Comparison of ENCODE assay signal across 7 mouse cellular contexts in the genomic region with DNA sequence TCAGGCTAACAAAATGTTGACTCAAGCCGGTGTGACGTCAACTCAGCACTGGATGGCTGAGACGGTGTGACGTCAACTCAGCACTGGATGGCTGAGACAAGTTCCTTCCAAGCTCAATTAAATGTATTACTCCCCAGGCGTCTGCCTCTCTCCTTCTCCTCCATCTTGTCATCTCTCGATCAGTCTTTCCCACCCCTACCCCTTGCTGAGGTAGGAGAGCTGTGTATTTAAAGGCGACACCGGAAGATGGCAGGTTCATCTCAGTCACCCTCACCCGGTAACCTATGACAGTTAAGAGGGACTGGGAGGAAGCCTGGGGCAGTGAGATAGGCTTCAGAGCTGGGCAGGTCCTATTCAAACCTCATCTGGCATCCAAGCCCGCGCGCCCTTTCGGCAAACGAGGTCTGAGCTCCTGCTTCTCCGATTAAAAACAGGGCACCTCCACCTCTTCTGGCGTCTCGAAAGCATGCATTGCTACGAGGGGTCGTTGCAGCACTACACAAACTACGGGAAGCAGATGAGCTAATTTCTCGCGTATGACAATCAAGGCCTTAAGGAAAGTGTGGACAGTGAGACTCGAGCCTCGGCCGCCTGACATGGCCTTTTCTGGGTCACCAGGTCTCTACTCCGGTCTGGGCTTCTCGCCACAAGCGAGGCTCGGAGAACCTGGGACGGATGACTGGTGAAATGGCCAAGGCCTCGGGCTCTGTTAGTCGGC. TPM values are rescaled to one million over a fixed set of nuclear protein-coding genes. Genes with fewer than 3 reads are reported as not detected.
A peak's percentile ranks its signal among the peaks of the same experiment; 100 is the strongest.
DNase-seq lines count a peak whose midpoint lies in the region; ATAC-seq and TF ChIP-seq lines count a peak whose summit lies in the region.

No protein-coding gene starts in this region.

- 2% methylated on average over 32 of the region's 32 CpGs for WGBS in hindbrain, embryonic 10.5 days
- under 1% methylated on average over 32 of the region's 32 CpGs for WGBS in liver, postnatal 0 days (ENCODE audit: insufficient replicate concordance)
- WGBS in spleen, adult 2 months = under 1% methylated on average over 32 of the region's 32 CpGs

- H3K79me3 ChIP-seq in C2C12 (ENCODE audit: low read depth) = peaks cover 16% of the 10 kb centered on the region

- peak; percentile 80 for ATAC-seq in liver, postnatal 0 days

- TF ChIP-seq CTCF in C2C12 (IDR thresholded peaks at IDR 0.05; ENCODE audit: control insufficient read depth, insufficient read depth, insufficient read length) = no peak
- TF ChIP-seq CTCF in liver, postnatal 0 days (IDR thresholded peaks at IDR 0.05; ENCODE audit: low read depth) = 0 out of 2 replicates have a peak, but pooled peaks have one; percentile 12
- TF ChIP-seq CTCF in spleen, adult 2 months (IDR thresholded peaks at IDR 0.05; ENCODE audit: extremely low read depth, insufficient read depth, insufficient read length, insufficient replicate concordance) = no peak

- H3K4me3 ChIP-seq in C2C12 (ENCODE audit: insufficient read depth, poor library complexity, severe bottlenecking) = peak overlapping the region; percentile 59
- peak overlapping the region; percentile 81 for H3K4me3 ChIP-seq in hindbrain, embryonic 10.5 days
- H3K4me3 ChIP-seq in liver, postnatal 0 days (ENCODE audit: low read depth, low read length) = peak overlapping the region; percentile 74
- H3K4me3 ChIP-seq in spleen, adult 2 months (ENCODE audit: extremely low read depth, insufficient read depth, insufficient read length) = peak overlapping the region; percentile 90

- no peaks in the 10 kb centered on the region for H3K9me3 ChIP-seq in hindbrain, embryonic 10.5 days
- H3K9me3 ChIP-seq in liver, postnatal 0 days (ENCODE audit: low read length) = no peaks in the 10 kb centered on the region

- H3K27me3 ChIP-seq in C2C12 (ENCODE audit: control insufficient read depth, insufficient read depth, insufficient read length) = no peaks in the 10 kb centered on the region
- no peaks in the 10 kb centered on the region for H3K27me3 ChIP-seq in hindbrain, embryonic 10.5 days (ENCODE audit: insufficient read depth, poor library complexity, severe bottlenecking)
- H3K27me3 ChIP-seq in liver, postnatal 0 days (ENCODE audit: insufficient read depth, low read length) = no peaks in the 10 kb centered on the region
- no peaks in the 10 kb centered on the region for H3K27me3 ChIP-seq in spleen, adult 2 months (ENCODE audit: control insufficient read depth, insufficient read depth, low read length)

- peaks cover 16% of the 10 kb centered on the region for H3K4me1 ChIP-seq in hindbrain, embryonic 10.5 days (replicated peaks)
- H3K4me1 ChIP-seq in liver, postnatal 0 days (ENCODE audit: insufficient read depth) = peaks cover 15% of the 10 kb centered on the region
- H3K4me1 ChIP-seq in spleen, adult 2 months (ENCODE audit: control insufficient read depth, insufficient read depth, insufficient read length) = no peaks in the 10 kb centered on the region

- peak; percentile 87 for DNase-seq in 416B (ENCODE audit: low read depth)
- DNase-seq in embryo, embryonic 10.5 days (ENCODE audit: low spot score) = peak; percentile 78
- peak; percentile 33 for DNase-seq in hindbrain, embryonic 10.5 days (ENCODE audit: low spot score)
- DNase-seq in liver, postnatal 0 days = peak; percentile 79
- peak in 1 of 2 experiments; percentile 55 for DNase-seq in spleen, adult 2 months (ENCODE audit: low read depth in 1 of 2, low spot score in 2 of 2)
- DNase-seq in adrenal gland, adult 8-10 months = no peak

- TF ChIP-seq EP300 in liver, postnatal 0 days (IDR thresholded peaks at IDR 0.05; ENCODE audit: low read depth) = peak; percentile 47

- H3K4me2 ChIP-seq in liver, postnatal 0 days (ENCODE audit: low read depth, low read length) = peak overlapping the region; percentile 91

- TF ChIP-seq POLR2A in spleen, adult 2 months (IDR thresholded peaks at IDR 0.05; ENCODE audit: low read depth, low read length) = no peak

- peaks cover 32% of the 10 kb centered on the region for H3K79me2 ChIP-seq in C2C12 (ENCODE audit: control insufficient read depth, insufficient read depth)

- peak overlapping the region; percentile 83 for H3K9ac ChIP-seq in liver, postnatal 0 days (replicated peaks)

- peak overlapping the region; percentile 92 for H3K27ac ChIP-seq in hindbrain, embryonic 10.5 days
- H3K27ac ChIP-seq in liver, postnatal 0 days (ENCODE audit: low read depth) = peak overlapping the region; percentile 93
- peak overlapping the region; percentile 44; the same call in 1 of the 2 replicates for H3K27ac ChIP-seq in spleen, adult 2 months (ENCODE audit: insufficient read depth, low read length)

- peak overlapping the region; percentile 74 for H3ac ChIP-seq in C2C12 (ENCODE audit: control insufficient read depth, insufficient read length, low read depth)

- no peaks in the 10 kb centered on the region for H3K36me3 ChIP-seq in C2C12 (ENCODE audit: control insufficient read depth, insufficient read depth)
- H3K36me3 ChIP-seq in hindbrain, embryonic 10.5 days = no peaks in the 10 kb centered on the region
- H3K36me3 ChIP-seq in liver, postnatal 0 days (replicated peaks; ENCODE audit: insufficient read depth, low read length) = no peaks in the 10 kb centered on the region
- no peaks in the 10 kb centered on the region for H3K36me3 ChIP-seq in spleen, adult 2 months (ENCODE audit: control insufficient read depth, insufficient read depth, low read length)

TF ChIP-seq in C2C12, 6 proteins besides CTCF, POLR2A, EP300 and RAD21:
- no peak for TF ChIP-seq CEBPB (IDR thresholded peaks at IDR 0.05; ENCODE audit: low read depth)
- no peak for TF ChIP-seq FOSL1 (IDR thresholded peaks at IDR 0.05; ENCODE audit: insufficient read depth, low read length, poor library complexity, severe bottlenecking)
- TF ChIP-seq USF1 (IDR thresholded peaks at IDR 0.05; ENCODE audit: low read depth) = no peak
- TF ChIP-seq MYOD1 (IDR thresholded peaks at IDR 0.05; ENCODE audit: control insufficient read depth, insufficient read length, low read depth) = no peak
- no peak for TF ChIP-seq MYOG (IDR thresholded peaks at IDR 0.05; ENCODE audit: control insufficient read depth, extremely low read depth, insufficient read length)
- no peak for TF ChIP-seq MAX (IDR thresholded peaks at IDR 0.05)
TF ChIP-seq in C2C12: peak in this region for 0.

RNA-seq across cellular contexts. Expression of gene Blm, which starts 0.5 kb away (rescaled TPM):
- 2.6 TPM for polyA plus RNA-seq in C2C12 (2012; fragmentation: generic; extraction: Trizol)
- 33.1 and 47.3 TPM in 2 replicates for polyA plus RNA-seq in hindbrain, embryonic 10.5 days (2016; fragmentation: Nextera tagmentation; extraction: Ambion mirVana)
- polyA plus RNA-seq in liver, postnatal 0 days (2015; fragmentation: Nextera tagmentation; extraction: Ambion mirVana) = 8.1 and 11.8 TPM in 2 replicates
- 1.1 and 1.6 TPM in 2 replicates for polyA plus RNA-seq in spleen, adult 2 months (2012; rRNA removed)
- 1 to 10 TPM; 1.7 to 8.6 (median 5.1) TPM for total RNA-seq in adrenal gland, adult 8-10 months (2022)
